Mouse (Mus musculus) urinary bladder, postnatal 14 days (tissue): ENCODE measurements around the gene Isx.

Experiments used
- DNase-seq: peaks from one replicate; pipeline ENCODE4 v3.0.0; 2021; ENCODE audit warnings: low spot score

Gene Isx

GRCm38 (mm10) chr8:74872940-74873339 lies at the start of gene Isx:
Isx (plus strand) TSS chr8:74873173.
- DNase-seq = no peak

DNA sequence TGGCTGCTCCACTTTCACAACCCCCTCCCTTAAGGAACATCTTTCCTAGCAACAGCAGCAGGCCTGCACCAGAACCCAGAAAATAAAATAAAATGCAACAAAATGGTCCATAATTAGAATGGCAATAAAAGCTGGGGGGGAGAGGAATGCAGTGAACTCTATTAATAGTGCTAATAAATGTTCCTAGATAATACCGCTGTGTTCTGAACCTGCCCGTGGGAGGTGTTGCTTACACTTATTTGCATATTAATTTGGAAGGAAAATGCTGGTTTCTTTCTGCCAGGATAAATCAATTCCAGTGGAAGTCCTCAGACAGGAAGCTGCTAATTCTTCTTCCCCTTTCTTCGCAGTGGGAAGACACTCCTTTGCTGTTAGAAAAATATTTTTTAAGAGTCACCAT lies 45.3 kb upstream of the Isx start:
- DNase-seq = no peak

GRCm38 (mm10) chr8:74831322-74831721 lies 41.7 kb upstream of the Isx start:
- DNase-seq = no peak

DNA sequence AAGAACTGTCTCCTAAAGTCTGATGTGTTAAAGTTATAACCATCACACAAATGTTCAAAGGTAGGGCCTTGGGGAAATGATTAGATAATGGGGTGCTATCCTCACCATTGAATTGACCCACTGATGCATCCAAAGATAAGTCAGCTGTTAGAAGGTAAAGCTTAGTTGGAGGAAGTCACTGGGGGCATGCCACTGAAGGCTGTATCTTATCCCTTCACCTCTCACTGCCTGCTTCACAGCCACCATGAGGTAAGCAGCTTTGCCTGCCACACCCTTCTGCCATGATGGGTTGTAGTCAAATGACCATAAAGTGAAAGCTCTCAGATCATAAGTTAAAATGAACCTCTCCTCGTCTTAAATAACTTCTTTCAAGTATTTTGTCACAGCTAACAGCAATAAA lies 38.7 kb upstream of the Isx start:
- no peak for DNase-seq

- no peak for DNase-seq
Measured at GRCm38 (mm10) chr8:74847376-74848048, 25.5 kb upstream of the Isx start.

DNA sequence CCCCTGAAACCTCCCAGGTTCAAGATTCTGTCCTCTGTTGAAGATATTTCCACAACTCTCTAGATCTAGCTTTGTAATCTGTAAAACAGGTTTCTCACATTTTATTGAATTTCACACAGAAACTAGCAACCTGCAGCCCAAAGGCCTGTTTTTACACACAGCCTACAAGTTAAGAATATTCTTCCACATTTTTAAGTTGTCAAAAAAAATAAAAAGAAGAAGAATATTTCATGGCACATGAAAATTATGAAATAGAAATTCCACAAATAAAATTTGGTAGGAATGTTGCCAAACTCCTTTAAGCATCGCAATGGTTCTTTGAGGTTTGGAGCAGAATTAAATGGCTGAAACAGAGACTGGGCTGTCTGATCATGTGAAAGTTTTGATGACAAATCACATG lies 24.3 kb upstream of the Isx start:
- no peak for DNase-seq

DNA sequence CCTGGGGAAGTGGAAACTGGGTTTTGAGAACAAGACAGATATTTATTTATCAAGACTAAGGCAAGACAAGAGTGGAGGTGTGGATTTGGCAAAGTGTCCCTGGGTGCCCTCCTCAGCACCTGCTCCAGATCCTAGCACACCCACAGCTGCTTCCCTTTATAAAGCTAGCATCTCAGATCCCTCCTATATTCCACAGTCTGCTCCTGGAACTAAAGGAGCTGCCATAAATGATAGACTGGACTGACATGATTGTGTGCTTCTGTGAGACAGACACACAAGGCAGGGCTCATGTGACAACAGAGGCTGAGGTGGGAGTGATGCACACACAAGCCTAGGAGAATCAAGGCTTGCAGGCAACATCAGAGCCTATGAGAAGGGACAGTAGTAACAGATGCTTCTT lies 22.0 kb upstream of the Isx start:
- DNase-seq = no peak

GRCm38 (mm10) chr8:74851837-74852236 lies 21.1 kb upstream of the Isx start:
- no peak for DNase-seq

- no peak for DNase-seq
Measured at GRCm38 (mm10) chr8:74853488-74853887, 19.5 kb upstream of the Isx start.

GRCm38 (mm10) chr8:74854786-74855185 lies 18.2 kb upstream of the Isx start:
- no peak for DNase-seq

GRCm38 (mm10) chr8:74855341-74855740 lies 17.6 kb upstream of the Isx start:
- DNase-seq = no peak

DNA sequence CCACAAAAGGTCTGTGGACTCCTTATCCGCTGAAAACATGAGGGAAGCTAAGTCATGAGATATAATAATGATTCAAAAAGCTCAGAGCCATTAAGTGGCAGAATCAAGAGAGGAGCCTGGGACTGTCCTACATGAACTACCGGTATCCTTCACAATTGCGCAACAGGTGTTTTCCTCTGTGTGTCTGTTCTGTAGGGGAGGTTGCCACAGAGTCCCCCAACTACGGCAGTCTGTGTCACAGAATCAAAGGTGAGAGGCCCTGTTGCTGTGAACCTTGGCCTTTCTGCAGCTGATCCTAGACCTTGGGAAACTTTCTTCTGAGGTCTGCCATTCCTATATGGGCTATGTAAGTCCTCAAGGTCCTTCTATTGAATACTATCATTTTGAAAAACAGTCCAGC lies 13.7 kb upstream of the Isx start:
- no peak for DNase-seq

DNA sequence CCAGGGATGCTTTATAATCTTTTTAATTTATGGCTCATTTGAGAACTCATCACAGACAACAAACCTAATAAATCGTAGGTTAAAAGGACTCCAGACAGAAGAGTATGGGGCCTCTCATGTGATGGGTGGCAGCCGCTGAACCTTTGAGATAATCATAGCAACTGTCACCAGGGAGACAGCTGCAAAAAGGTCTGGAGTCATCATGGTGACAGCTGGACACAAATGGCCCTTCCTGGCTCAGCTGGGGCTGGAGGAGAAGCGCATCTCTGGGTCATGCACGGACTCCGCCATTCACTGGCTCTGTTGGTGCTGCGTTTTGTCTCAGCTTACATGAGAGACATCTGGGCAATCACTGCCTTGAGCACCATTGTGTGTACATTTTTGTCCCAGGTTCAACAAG lies 12.5 kb upstream of the Isx start:
- DNase-seq = no peak

GRCm38 (mm10) chr8:74862598-74862997 lies 10.4 kb upstream of the Isx start:
- DNase-seq = no peak

DNA sequence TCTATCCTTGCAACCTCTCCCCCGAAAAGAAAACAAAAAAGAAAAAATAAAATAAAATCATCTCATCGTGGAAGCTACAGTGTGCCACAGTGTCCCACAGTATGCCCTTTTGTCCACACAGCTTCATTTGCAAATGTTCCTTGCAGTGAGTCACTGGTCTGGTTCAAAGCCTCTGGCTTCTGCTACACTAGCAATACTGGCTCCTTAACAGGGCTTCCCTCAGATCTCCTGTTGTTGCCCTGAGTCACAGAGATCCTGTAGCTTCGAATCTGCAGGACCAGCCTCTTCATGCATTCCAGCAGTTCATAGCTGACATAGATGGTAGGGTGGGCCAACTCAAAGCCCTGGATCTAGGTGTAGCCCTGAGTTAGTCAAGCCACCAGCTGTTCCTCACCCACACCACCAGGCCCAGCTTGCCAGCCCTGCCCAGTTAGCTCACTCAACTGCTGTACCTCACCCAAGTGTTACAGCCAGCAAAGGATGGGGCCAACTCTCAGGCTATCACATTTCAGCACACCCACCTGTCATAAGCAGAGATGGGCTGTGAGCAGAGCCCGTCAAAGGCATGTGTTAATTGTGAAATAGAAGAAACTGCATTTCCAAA lies 2.5 kb upstream of the Isx start:
- no peak for DNase-seq

DNA sequence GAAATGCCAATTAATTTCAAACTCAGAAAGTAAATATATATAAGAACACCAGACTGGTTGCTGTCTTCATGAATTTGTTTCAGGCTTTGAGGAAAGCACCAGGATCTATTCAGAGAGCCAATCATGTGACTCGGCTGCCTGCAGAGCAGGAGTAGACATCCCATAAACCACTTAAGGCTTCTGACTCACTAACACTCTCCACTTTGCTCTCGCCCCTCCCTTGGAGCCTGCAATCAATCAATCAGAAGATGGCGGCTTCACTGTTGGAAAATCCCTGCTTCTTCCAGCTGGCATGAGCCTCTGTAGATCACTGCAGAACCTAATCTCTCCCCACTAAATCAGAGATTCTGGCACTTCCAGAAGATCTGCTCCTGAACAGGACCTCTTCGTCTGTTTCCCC lies 1.3 kb upstream of the Isx start:
- DNase-seq = no peak

DNA sequence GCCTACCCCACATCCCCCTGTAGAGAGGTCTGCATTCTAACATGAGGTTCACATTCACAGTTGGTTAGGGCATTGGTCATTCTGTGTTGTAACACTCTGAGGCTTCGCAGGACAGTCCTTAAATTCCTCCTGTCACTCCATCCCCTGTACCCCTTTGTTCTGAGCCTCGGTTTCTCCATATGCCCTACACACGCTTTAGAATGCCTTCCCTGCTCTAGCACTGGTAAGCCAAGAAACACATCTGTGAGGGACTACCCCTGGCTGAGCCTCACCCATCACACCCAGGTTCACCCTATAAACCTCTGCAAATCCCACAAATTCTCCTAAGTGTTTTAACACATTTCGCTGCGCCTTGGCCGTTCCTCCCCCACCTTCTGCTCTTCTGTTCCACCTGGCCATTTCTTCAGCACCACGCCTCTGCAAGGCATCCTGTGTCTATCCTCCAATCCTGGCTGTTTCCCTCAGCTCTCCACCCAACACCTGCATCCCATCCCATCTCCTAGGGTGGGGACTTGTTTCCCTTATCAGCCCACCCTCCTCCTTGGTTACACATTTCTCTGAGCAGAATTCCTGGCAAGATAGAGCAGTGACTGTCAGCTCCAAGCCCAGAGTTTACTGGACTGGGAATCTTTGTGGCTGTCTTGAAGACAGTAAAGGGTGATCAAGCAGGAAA lies 686 bp upstream of the Isx start:
- DNase-seq = no peak

GRCm38 (mm10) chr8:74874565-74874964 lies 1.6 kb downstream of the Isx start:
- DNase-seq = no peak

GRCm38 (mm10) chr8:74878637-74879036 lies 5.7 kb downstream of the Isx start:
- no peak for DNase-seq

DNA sequence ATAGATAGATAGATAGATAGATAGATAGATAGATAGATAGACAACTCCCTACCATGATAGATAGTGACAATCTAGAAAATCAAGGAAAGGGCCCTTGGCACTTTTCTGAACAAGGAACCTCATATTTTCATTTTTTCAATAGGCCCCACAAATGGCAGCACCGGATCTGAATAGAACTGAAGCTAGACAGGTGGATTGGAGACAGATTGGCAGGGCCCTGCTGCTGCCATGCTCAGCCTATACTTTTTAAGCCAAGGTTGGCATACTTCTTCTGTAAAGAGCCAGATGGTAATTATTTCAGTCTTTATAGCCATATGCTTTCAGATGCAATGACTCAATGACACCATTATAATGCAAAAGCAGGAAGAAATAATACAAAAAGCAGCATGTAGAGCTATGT lies 15.8 kb downstream of the Isx start:
- DNase-seq = no peak

DNA sequence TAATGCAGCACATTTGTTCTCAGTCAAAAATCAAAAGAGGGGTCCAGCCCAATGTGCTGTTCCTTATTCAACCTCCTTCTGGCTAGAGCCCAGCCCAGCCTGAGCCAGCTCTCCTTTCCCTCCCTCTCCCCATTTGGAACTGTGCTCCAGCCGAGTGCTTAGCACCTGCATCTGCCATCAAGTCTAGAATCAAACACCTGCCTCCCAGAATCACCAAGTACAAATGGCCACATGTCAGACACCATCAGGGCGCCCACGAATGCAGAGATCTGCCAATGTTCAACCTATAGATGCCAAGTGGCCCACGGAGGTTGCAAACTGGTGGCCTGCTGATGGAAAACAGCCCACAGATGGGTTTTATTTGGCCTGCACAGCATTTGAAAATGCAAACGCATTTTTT lies 18.1 kb downstream of the Isx start:
- no peak for DNase-seq

GRCm38 (mm10) chr8:74896302-74896701 lies 23.3 kb downstream of the Isx start:
- DNase-seq = no peak

GRCm38 (mm10) chr8:74897315-74897714 lies 24.3 kb downstream of the Isx start:
- DNase-seq = no peak

- no peak for DNase-seq
Measured at GRCm38 (mm10) chr8:74899796-74900195, 26.8 kb downstream of the Isx start.
